Mouse (Mus musculus): ENCODE measurements around the gene Rps6ka1. TPM values are rescaled to one million over a fixed set of nuclear protein-coding genes. Genes with fewer than 3 reads are reported as not detected.
A peak's percentile ranks its signal among the peaks of the same experiment; 100 is the strongest.
"Not testable (repeated sequence)": the region's sequence is repeated elsewhere in the genome, so short reads cannot be mapped to it uniquely, and the experiment has no call there.

Rps6ka1 gene
- polyA plus RNA-seq, 1 experiment from 2014 or later, result 47.6 TPM

DNA sequence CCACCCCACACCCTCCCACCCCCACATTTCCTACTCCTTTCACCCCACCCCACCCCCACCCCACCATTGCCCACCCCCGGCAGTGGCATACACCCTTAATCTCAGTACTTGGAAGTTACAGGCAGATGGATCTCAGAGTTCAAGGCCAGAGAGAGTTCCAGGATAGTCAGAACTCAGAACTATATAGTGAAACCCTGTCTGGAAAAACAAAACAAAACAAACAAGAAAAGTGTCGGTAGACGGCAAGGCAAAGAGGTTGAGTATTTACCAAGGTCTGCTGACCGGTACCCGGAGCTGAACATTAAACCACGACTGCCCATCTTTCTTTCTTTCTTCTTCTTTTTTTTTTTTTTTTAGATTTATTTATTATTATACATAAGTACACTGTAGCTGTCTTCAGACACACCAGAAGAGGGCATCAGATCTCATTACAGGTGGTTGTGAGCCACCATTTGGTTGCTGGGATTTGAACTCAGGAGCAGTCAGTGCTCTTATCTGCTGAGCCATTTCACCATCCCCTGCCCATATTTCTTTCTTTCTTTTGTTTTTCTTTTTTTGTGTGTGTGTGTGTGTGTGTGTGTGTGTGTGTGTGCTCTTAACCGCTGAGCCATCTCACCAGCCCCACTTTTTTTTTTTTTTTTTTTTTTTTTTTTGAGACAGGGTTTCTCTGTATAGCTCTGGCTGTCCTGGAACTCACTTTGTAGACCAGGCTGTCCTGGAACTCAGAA, 45.7 kb downstream of the Rps6ka1 start:
- H3K9me3 ChIP-seq (ENCODE audit: control insufficient read depth, low read length); H3K4me3 ChIP-seq (ENCODE audit: low read depth, low read length); H3K4me2 ChIP-seq (ENCODE audit: low read depth, severe bottlenecking); H3K27me3 ChIP-seq (ENCODE audit: control insufficient read depth, insufficient read depth, low read length); H3K27ac ChIP-seq (replicated peaks; ENCODE audit: low read depth, low read length); H3K4me1 ChIP-seq (ENCODE audit: control insufficient read depth, insufficient read depth, low read length); H3K36me3 ChIP-seq (ENCODE audit: control insufficient read depth, insufficient read depth, low read length); DNase-seq (ENCODE audit: low spot score); ATAC-seq (ENCODE audit: insufficient number of reproducible peaks, low FRiP score, low TSS enrichment, low read depth); H3K9ac ChIP-seq (ENCODE audit: low read length): not testable (repeated sequence)
- 90% methylated on average over 7 of the region's 7 CpGs for WGBS

- no peak overlapping the region for H3K4me2 ChIP-seq (ENCODE audit: low read depth, severe bottlenecking)
- H3K27ac ChIP-seq (replicated peaks; ENCODE audit: low read depth, low read length), result no peak overlapping the region
These were observed 46.6 kb downstream of the Rps6ka1 start for GRCm38 (mm10) chr4:133841035-133841434.

GRCm38 (mm10) chr4:133840501-133840900, 47.1 kb downstream of the Rps6ka1 start:
- WGBS, result 93% methylated on average over 7 of the region's 7 CpGs
- DNase-seq (ENCODE audit: low spot score) (no peak), ATAC-seq (ENCODE audit: insufficient number of reproducible peaks, low FRiP score, low TSS enrichment, low read depth) (no peak)
- no peaks in the 10 kb centered on the region for H3K27me3 ChIP-seq (ENCODE audit: control insufficient read depth, insufficient read depth, low read length)
- no peaks in the 10 kb centered on the region for H3K36me3 ChIP-seq (ENCODE audit: control insufficient read depth, insufficient read depth, low read length)
- H3K9ac ChIP-seq (ENCODE audit: low read length), result no peak overlapping the region
- no peak overlapping the region for H3K4me3 ChIP-seq (ENCODE audit: low read depth, low read length)
- H3K9me3 ChIP-seq (ENCODE audit: control insufficient read depth, low read length), result no peaks in the 10 kb centered on the region
- H3K27ac ChIP-seq (replicated peaks; ENCODE audit: low read depth, low read length), result no peak overlapping the region
- H3K4me1 ChIP-seq (ENCODE audit: control insufficient read depth, insufficient read depth, low read length), result 0 out of 2 replicates have a peak, but pooled peaks cover 2% of the 10 kb centered on the region
- no peak overlapping the region for H3K4me2 ChIP-seq (ENCODE audit: low read depth, severe bottlenecking)

More at GRCm38 (mm10) chr4:133841035-133841434, 46.6 kb downstream of the Rps6ka1 start:
- ATAC-seq (ENCODE audit: insufficient number of reproducible peaks, low FRiP score, low TSS enrichment, low read depth), result no peak
- no peak overlapping the region for H3K4me3 ChIP-seq (ENCODE audit: low read depth, low read length)
- no peak overlapping the region for H3K9ac ChIP-seq (ENCODE audit: low read length)
- no peaks in the 10 kb centered on the region for H3K36me3 ChIP-seq (ENCODE audit: control insufficient read depth, insufficient read depth, low read length)
- H3K4me1 ChIP-seq (ENCODE audit: control insufficient read depth, insufficient read depth, low read length), result 0 out of 2 replicates have a peak, but pooled peaks cover 2% of the 10 kb centered on the region
- peak; percentile 53 for DNase-seq (ENCODE audit: low spot score)
- 30% methylated on average over 9 of the region's 9 CpGs for WGBS
- H3K9me3 ChIP-seq (ENCODE audit: control insufficient read depth, low read length), result no peaks in the 10 kb centered on the region
- H3K27me3 ChIP-seq (ENCODE audit: control insufficient read depth, insufficient read depth, low read length), result no peaks in the 10 kb centered on the region

- Histone ChIP-seq H3K4me2 (ENCODE audit: low read depth, severe bottlenecking) (no peak overlapping the region), H3K36me3 (ENCODE audit: control insufficient read depth, insufficient read depth, low read length) (no peaks in the 10 kb centered on the region), H3K27ac (replicated peaks; ENCODE audit: low read depth, low read length) (no peak overlapping the region), H3K4me3 (ENCODE audit: low read depth, low read length) (no peak overlapping the region), H3K9me3 (ENCODE audit: control insufficient read depth, low read length) (no peaks in the 10 kb centered on the region), H3K9ac (ENCODE audit: low read length) (no peak overlapping the region), H3K4me1 (ENCODE audit: control insufficient read depth, insufficient read depth, low read length) (0 out of 2 replicates have a peak, but pooled peaks cover 2% of the 10 kb centered on the region), H3K27me3 (ENCODE audit: control insufficient read depth, insufficient read depth, low read length) (no peaks in the 10 kb centered on the region)
- WGBS, result 70% methylated on average over 4 of the region's 4 CpGs
- DNase-seq (ENCODE audit: low spot score), result peak; percentile 34
- ATAC-seq (ENCODE audit: insufficient number of reproducible peaks, low FRiP score, low TSS enrichment, low read depth), result no peak
These were observed 48.2 kb downstream of the Rps6ka1 start for GRCm38 (mm10) chr4:133839385-133839826.

DNA sequence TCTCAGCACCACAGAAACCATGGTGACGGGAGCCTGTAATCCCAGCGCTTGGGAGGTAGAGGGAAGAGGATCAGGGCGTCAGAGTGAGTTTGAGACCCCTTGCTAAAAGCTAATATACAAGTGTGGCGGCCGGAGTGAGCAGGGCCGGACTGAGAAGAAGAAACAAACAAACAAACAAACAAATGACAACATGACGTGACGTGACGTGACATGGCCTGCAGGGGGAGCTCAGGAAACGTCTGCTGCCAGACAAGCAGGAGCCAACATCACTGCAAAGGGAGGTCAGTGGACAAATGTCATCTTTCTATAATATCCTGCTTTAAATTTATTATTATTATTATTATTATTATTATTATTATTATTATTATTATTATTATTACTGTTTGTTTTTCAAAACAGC, 51.0 kb downstream of the Rps6ka1 start:
- DNase-seq (ENCODE audit: low spot score) (peak; percentile 69), ATAC-seq (ENCODE audit: insufficient number of reproducible peaks, low FRiP score, low TSS enrichment, low read depth) (no peak; the same call in 1 of the 2 replicates)
- H3K27me3 ChIP-seq (ENCODE audit: control insufficient read depth, insufficient read depth, low read length), result no peaks in the 10 kb centered on the region
- H3K4me1 ChIP-seq (ENCODE audit: control insufficient read depth, insufficient read depth, low read length), result 0 out of 2 replicates have a peak, but pooled peaks cover 2% of the 10 kb centered on the region
- H3K36me3 ChIP-seq (ENCODE audit: control insufficient read depth, insufficient read depth, low read length), result no peaks in the 10 kb centered on the region
- H3K4me3 ChIP-seq (ENCODE audit: low read depth, low read length), result no peak overlapping the region
- 64% methylated on average over 10 of the region's 10 CpGs for WGBS
- H3K9me3 ChIP-seq (ENCODE audit: control insufficient read depth, low read length), result no peaks in the 10 kb centered on the region
- no peak overlapping the region for H3K9ac ChIP-seq (ENCODE audit: low read length)
- H3K27ac ChIP-seq (replicated peaks; ENCODE audit: low read depth, low read length), result no peak overlapping the region
- H3K4me2 ChIP-seq (ENCODE audit: low read depth, severe bottlenecking), result no peak overlapping the region

GRCm38 (mm10) chr4:133835211-133835610, 52.4 kb downstream of the Rps6ka1 start:
- H3K27me3 ChIP-seq (ENCODE audit: control insufficient read depth, insufficient read depth, low read length), result no peaks in the 10 kb centered on the region

DNA sequence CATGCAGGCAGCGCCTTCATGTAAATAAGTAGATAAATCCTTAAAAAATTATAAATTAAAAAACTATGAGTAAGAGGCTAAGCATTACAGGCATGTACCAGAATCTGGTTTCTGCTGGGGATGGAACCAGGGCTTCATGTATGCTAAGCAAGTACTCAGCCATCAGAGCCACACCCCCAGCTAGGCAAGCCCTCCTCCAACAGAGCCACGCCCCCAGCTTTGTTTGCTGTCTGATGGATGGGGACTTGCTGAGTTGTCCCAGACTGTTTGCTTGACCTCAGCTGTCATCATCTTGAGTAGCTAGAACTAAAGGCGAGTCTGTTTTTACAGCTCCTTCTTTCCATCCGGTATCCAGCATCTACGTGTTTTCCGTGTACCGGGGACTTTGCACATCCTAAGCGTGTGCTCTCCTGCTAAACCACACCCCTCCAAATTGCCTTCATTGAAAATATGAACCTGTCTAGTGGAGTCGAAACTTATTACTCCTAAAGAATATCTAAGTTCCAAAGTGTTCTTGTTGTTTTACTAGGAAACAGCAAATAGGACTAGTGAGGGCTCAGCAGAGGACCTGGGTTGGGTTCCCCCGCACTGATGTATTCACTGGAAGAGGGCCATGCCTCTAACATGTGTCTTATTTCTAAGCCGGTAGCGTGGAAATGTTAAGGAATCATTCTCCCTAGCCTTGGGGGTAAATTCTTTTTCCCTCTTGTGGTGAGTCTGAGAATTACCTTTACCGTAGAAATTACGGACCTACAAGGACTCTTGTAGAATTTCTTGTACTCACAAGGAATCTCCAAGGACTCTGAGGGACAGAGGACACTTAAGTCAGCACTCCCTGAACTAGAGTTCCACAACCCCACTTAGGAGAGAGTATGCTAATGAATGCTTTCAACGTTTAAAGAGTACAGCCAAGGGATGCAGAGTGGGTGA, 54.4 kb downstream of the Rps6ka1 start:
- no peak overlapping the region for H3K27ac ChIP-seq (replicated peaks; ENCODE audit: low read depth, low read length)
- H3K4me1 ChIP-seq (ENCODE audit: control insufficient read depth, insufficient read depth, low read length), result peaks cover 9% of the 10 kb centered on the region; the same call in 1 of the 2 replicates
- 76% methylated on average over 15 of the region's 15 CpGs for WGBS
- no peak for DNase-seq (ENCODE audit: low spot score)
- no peak overlapping the region for H3K9ac ChIP-seq (ENCODE audit: low read length)
- H3K9me3 ChIP-seq (ENCODE audit: control insufficient read depth, low read length), result no peaks in the 10 kb centered on the region
- ATAC-seq (ENCODE audit: insufficient number of reproducible peaks, low FRiP score, low TSS enrichment, low read depth), result no peak
- H3K36me3 ChIP-seq (ENCODE audit: control insufficient read depth, insufficient read depth, low read length), result no peaks in the 10 kb centered on the region
- no peak overlapping the region for H3K4me2 ChIP-seq (ENCODE audit: low read depth, severe bottlenecking)
- H3K4me3 ChIP-seq (ENCODE audit: low read depth, low read length), result no peak overlapping the region
- H3K27me3 ChIP-seq (ENCODE audit: control insufficient read depth, insufficient read depth, low read length), result 0 out of 2 replicates have a peak, but pooled peaks cover 3% of the 10 kb centered on the region

More at GRCm38 (mm10) chr4:133835211-133835610, 52.4 kb downstream of the Rps6ka1 start:
- H3K27ac ChIP-seq (replicated peaks; ENCODE audit: low read depth, low read length), result no peak overlapping the region
- ATAC-seq (ENCODE audit: insufficient number of reproducible peaks, low FRiP score, low TSS enrichment, low read depth) (no peak), DNase-seq (ENCODE audit: low spot score) (no peak)
- 94% methylated on average over 5 of the region's 5 CpGs for WGBS
- no peaks in the 10 kb centered on the region for H3K4me1 ChIP-seq (ENCODE audit: control insufficient read depth, insufficient read depth, low read length)
- no peak overlapping the region for H3K4me2 ChIP-seq (ENCODE audit: low read depth, severe bottlenecking)
- no peak overlapping the region for H3K9ac ChIP-seq (ENCODE audit: low read length)
- no peaks in the 10 kb centered on the region for H3K9me3 ChIP-seq (ENCODE audit: control insufficient read depth, low read length)
- no peaks in the 10 kb centered on the region for H3K36me3 ChIP-seq (ENCODE audit: control insufficient read depth, insufficient read depth, low read length)
- no peak overlapping the region for H3K4me3 ChIP-seq (ENCODE audit: low read depth, low read length)

GRCm38 (mm10) chr4:133830453-133830852, 57.1 kb downstream of the Rps6ka1 start:
- no peaks in the 10 kb centered on the region for H3K9me3 ChIP-seq (ENCODE audit: control insufficient read depth, low read length)
- H3K4me2 ChIP-seq (ENCODE audit: low read depth, severe bottlenecking), result no peak overlapping the region
- no peak overlapping the region for H3K4me3 ChIP-seq (ENCODE audit: low read depth, low read length)
- no peak for ATAC-seq (ENCODE audit: insufficient number of reproducible peaks, low FRiP score, low TSS enrichment, low read depth)
- H3K27me3 ChIP-seq (ENCODE audit: control insufficient read depth, insufficient read depth, low read length), result 0 out of 2 replicates have a peak, but pooled peaks cover 3% of the 10 kb centered on the region
- H3K4me1 ChIP-seq (ENCODE audit: control insufficient read depth, insufficient read depth, low read length), result peaks cover 11% of the 10 kb centered on the region; the same call in 1 of the 2 replicates
- no peak for DNase-seq (ENCODE audit: low spot score)
- no peaks in the 10 kb centered on the region for H3K36me3 ChIP-seq (ENCODE audit: control insufficient read depth, insufficient read depth, low read length)
- no peak overlapping the region for H3K27ac ChIP-seq (replicated peaks; ENCODE audit: low read depth, low read length)
- WGBS, result 100% methylated on average over 1 of the region's 1 CpGs
- H3K9ac ChIP-seq (ENCODE audit: low read length), result no peak overlapping the region

Measured in limb, embryonic 11.5 days (tissue).